Mouse (Mus musculus): Measurements from ENCODE around the gene Tapt1. TPM values are rescaled to one million over a fixed set of nuclear protein-coding genes. Genes with fewer than 3 reads are reported as not detected.

Tapt1 gene
- polyA plus RNA-seq, 1 experiment = 22.5 TPM

GRCm38 (mm10) chr5:44163318-44163717 lies 63.1 kb downstream of the Tapt1 start:
- Histone ChIP-seq H3K4me3 (ENCODE audit: low read depth, low read length) (no peak overlapping the region), H3K9me3 (replicated peaks; ENCODE audit: control insufficient read depth, insufficient read depth, low read length, poor library complexity, severe bottlenecking) (no peaks in the 10 kb centered on the region), H3K36me3 (ENCODE audit: control insufficient read depth, insufficient read depth, low read length, poor library complexity, severe bottlenecking) (no peaks in the 10 kb centered on the region), H3K9ac (ENCODE audit: low read depth, poor library complexity, severe bottlenecking) (no peak overlapping the region), H3K27me3 (ENCODE audit: control insufficient read depth, insufficient read depth, low read length, poor library complexity, severe bottlenecking) (no peaks in the 10 kb centered on the region; the same call in 1 of the 2 replicates), H3K27ac (ENCODE audit: insufficient read depth, low read length) (no peak overlapping the region), H3K4me1 (ENCODE audit: control insufficient read depth, insufficient read depth, low read length) (no peaks in the 10 kb centered on the region)
- TF ChIP-seq POLR2A (IDR thresholded peaks at IDR 0.05; ENCODE audit: insufficient read depth, low read length) (no peak), CTCF (IDR thresholded peaks at IDR 0.05; ENCODE audit: low read depth, low read length) (no peak), EP300 (IDR thresholded peaks at IDR 0.05; ENCODE audit: insufficient read depth, low read depth, low read length) (no peak)

DNA sequence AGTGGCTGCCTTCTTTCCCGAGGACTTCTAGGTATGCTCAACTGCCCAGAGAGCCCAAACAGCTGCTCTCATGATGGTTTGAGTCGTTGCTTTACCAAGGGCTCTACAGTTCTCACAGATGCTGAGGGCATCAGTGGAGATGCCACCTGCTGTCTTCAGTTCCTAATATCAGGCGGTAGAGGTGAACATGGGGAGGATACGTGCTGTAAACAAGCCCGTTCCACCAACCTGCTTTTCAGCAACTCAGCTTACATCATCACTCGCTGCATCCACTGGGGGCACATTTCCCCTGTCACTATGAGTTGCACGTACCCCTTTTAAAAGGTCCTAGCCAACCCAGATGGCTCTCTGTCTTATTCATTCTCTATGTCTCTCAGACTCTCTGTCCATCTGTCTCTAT lies 63.6 kb downstream of the Tapt1 start:
- no peaks in the 10 kb centered on the region for H3K36me3 ChIP-seq (ENCODE audit: control insufficient read depth, insufficient read depth, low read length, poor library complexity, severe bottlenecking)
- no peak overlapping the region for H3K4me3 ChIP-seq (ENCODE audit: low read depth, low read length)
- no peak overlapping the region for H3K9ac ChIP-seq (ENCODE audit: low read depth, poor library complexity, severe bottlenecking)
- no peaks in the 10 kb centered on the region for H3K9me3 ChIP-seq (replicated peaks; ENCODE audit: control insufficient read depth, insufficient read depth, low read length, poor library complexity, severe bottlenecking)
- H3K27me3 ChIP-seq (ENCODE audit: control insufficient read depth, insufficient read depth, low read length, poor library complexity, severe bottlenecking) = no peaks in the 10 kb centered on the region; the same call in 1 of the 2 replicates
- H3K4me1 ChIP-seq (ENCODE audit: control insufficient read depth, insufficient read depth, low read length) = no peaks in the 10 kb centered on the region
- H3K27ac ChIP-seq (ENCODE audit: insufficient read depth, low read length) = no peak overlapping the region
- no peak for TF ChIP-seq CTCF (IDR thresholded peaks at IDR 0.05; ENCODE audit: low read depth, low read length)
- no peak for TF ChIP-seq EP300 (IDR thresholded peaks at IDR 0.05; ENCODE audit: insufficient read depth, low read depth, low read length)

DNA sequence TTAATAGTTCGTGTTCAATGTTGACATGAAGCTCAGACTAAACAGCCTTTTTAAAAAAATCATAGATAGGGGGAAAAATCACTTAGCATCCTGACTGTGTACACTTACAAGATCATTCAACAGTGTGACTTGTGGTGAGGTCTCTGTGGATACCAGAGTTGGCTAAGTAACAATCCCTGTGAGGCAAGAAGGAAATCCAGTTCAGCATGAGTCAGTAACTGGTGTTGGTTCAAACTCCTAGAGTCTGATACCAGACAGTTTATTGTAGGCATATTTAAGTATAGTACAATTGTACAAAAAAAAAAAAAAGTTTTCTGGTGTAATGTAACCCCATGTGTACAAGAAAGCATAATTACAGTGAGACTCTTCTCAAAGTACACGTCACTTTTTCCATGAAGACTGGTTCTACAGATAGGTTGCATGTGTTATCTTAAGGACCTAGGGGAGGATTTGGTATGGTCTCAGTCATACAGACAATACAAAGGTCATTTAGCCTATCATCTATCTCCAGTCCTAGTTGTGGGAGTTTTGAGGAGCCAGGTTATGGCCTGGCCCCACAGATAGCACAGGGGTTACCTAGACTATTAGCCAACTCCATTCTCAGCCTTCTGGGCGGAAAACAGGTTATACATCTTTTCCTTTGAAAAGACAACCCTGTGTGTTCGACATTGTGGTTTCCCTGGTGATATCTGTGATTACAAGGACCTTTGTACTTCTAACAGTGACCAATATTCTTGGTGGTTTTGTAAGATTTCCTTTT lies 66.6 kb downstream of the Tapt1 start:
- TF ChIP-seq POLR2A (IDR thresholded peaks at IDR 0.05; ENCODE audit: insufficient read depth, low read length) (no peak), CTCF (IDR thresholded peaks at IDR 0.05; ENCODE audit: low read depth, low read length) (no peak)
- Histone ChIP-seq H3K36me3 (ENCODE audit: control insufficient read depth, insufficient read depth, low read length, poor library complexity, severe bottlenecking) (no peaks in the 10 kb centered on the region), H3K27me3 (ENCODE audit: control insufficient read depth, insufficient read depth, low read length, poor library complexity, severe bottlenecking) (no peaks in the 10 kb centered on the region; the same call in 1 of the 2 replicates), H3K9ac (ENCODE audit: low read depth, poor library complexity, severe bottlenecking) (no peak overlapping the region), H3K27ac (ENCODE audit: insufficient read depth, low read length) (no peak overlapping the region), H3K9me3 (replicated peaks; ENCODE audit: control insufficient read depth, insufficient read depth, low read length, poor library complexity, severe bottlenecking) (no peaks in the 10 kb centered on the region), H3K4me1 (ENCODE audit: control insufficient read depth, insufficient read depth, low read length) (no peaks in the 10 kb centered on the region), H3K4me3 (ENCODE audit: low read depth, low read length) (no peak overlapping the region)

- H3K36me3 ChIP-seq (ENCODE audit: control insufficient read depth, insufficient read depth, low read length, poor library complexity, severe bottlenecking) = no peaks in the 10 kb centered on the region
- no peak overlapping the region for H3K4me3 ChIP-seq (ENCODE audit: low read depth, low read length)
- no peak for TF ChIP-seq POLR2A (IDR thresholded peaks at IDR 0.05; ENCODE audit: insufficient read depth, low read length)
- TF ChIP-seq CTCF (IDR thresholded peaks at IDR 0.05; ENCODE audit: low read depth, low read length) = no peak
- no peak for TF ChIP-seq EP300 (IDR thresholded peaks at IDR 0.05; ENCODE audit: insufficient read depth, low read depth, low read length)
Measured at GRCm38 (mm10) chr5:44159231-44159630, 67.2 kb downstream of the Tapt1 start.

DNA sequence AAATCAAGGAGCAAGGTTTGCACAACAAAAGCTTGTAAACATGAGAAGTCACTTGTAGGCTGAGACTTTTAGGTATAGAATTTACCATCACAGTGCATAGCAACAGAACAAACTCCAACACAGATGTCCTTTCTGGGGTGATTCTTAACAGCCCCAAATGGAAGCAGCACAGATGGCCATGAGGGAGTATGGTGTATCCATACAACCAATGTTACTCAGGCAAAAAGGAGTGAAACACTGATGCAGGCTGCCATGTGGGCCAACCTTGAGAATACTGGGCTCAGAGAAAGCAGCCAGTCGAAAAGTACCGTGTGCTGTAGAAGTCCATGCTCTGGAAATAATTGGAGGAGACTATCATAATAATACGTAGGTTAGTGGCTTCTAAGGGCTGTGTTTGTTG lies 68.0 kb downstream of the Tapt1 start:
- TF ChIP-seq EP300 (IDR thresholded peaks at IDR 0.05; ENCODE audit: insufficient read depth, low read depth, low read length) = no peak
- no peak for TF ChIP-seq CTCF (IDR thresholded peaks at IDR 0.05; ENCODE audit: low read depth, low read length)
- no peak for TF ChIP-seq POLR2A (IDR thresholded peaks at IDR 0.05; ENCODE audit: insufficient read depth, low read length)
- Histone ChIP-seq H3K9ac (ENCODE audit: low read depth, poor library complexity, severe bottlenecking) (no peak overlapping the region), H3K4me3 (ENCODE audit: low read depth, low read length) (no peak overlapping the region)

More at GRCm38 (mm10) chr5:44159231-44159630, 67.2 kb downstream of the Tapt1 start:
- H3K9ac ChIP-seq (ENCODE audit: low read depth, poor library complexity, severe bottlenecking) = no peak overlapping the region
- no peaks in the 10 kb centered on the region; the same call in 1 of the 2 replicates for H3K27me3 ChIP-seq (ENCODE audit: control insufficient read depth, insufficient read depth, low read length, poor library complexity, severe bottlenecking)
- no peaks in the 10 kb centered on the region for H3K4me1 ChIP-seq (ENCODE audit: control insufficient read depth, insufficient read depth, low read length)
- no peak overlapping the region for H3K27ac ChIP-seq (ENCODE audit: insufficient read depth, low read length)
- H3K9me3 ChIP-seq (replicated peaks; ENCODE audit: control insufficient read depth, insufficient read depth, low read length, poor library complexity, severe bottlenecking) = no peaks in the 10 kb centered on the region

GRCm38 (mm10) chr5:44157760-44158159 lies 68.7 kb downstream of the Tapt1 start:
- H3K9ac ChIP-seq (ENCODE audit: low read depth, poor library complexity, severe bottlenecking) = no peak overlapping the region
- H3K27me3 ChIP-seq (ENCODE audit: control insufficient read depth, insufficient read depth, low read length, poor library complexity, severe bottlenecking) = no peaks in the 10 kb centered on the region; the same call in 1 of the 2 replicates
- H3K4me3 ChIP-seq (ENCODE audit: low read depth, low read length) = no peak overlapping the region
- H3K36me3 ChIP-seq (ENCODE audit: control insufficient read depth, insufficient read depth, low read length, poor library complexity, severe bottlenecking) = no peaks in the 10 kb centered on the region
- TF ChIP-seq EP300 (IDR thresholded peaks at IDR 0.05; ENCODE audit: insufficient read depth, low read depth, low read length) (no peak), POLR2A (IDR thresholded peaks at IDR 0.05; ENCODE audit: insufficient read depth, low read length) (no peak), CTCF (IDR thresholded peaks at IDR 0.05; ENCODE audit: low read depth, low read length) (no peak)
- H3K27ac ChIP-seq (ENCODE audit: insufficient read depth, low read length) = no peak overlapping the region
- no peaks in the 10 kb centered on the region for H3K4me1 ChIP-seq (ENCODE audit: control insufficient read depth, insufficient read depth, low read length)
- peaks cover 5% of the 10 kb centered on the region for H3K9me3 ChIP-seq (replicated peaks; ENCODE audit: control insufficient read depth, insufficient read depth, low read length, poor library complexity, severe bottlenecking)

More for the DNA sequence above, 68.0 kb downstream of the Tapt1 start:
- H3K27ac ChIP-seq (ENCODE audit: insufficient read depth, low read length) = no peak overlapping the region
- H3K4me1 ChIP-seq (ENCODE audit: control insufficient read depth, insufficient read depth, low read length) = no peaks in the 10 kb centered on the region
- H3K27me3 ChIP-seq (ENCODE audit: control insufficient read depth, insufficient read depth, low read length, poor library complexity, severe bottlenecking) = no peaks in the 10 kb centered on the region; the same call in 1 of the 2 replicates
- no peaks in the 10 kb centered on the region for H3K36me3 ChIP-seq (ENCODE audit: control insufficient read depth, insufficient read depth, low read length, poor library complexity, severe bottlenecking)
- no peaks in the 10 kb centered on the region for H3K9me3 ChIP-seq (replicated peaks; ENCODE audit: control insufficient read depth, insufficient read depth, low read length, poor library complexity, severe bottlenecking)
